Mouse (Mus musculus) megakaryocyte-erythroid progenitor cell, adult 5 weeks (primary cell): ENCODE results near the gene Sltm. TPM values are rescaled to one million over a fixed set of nuclear protein-coding genes. Genes with fewer than 3 reads are reported as not detected.

Experiments
- polyA plus RNA-seq: library from polyadenylated mRNA; stranded (reverse); fragments of >175 nt; gene quantifications from 2 replicates; pipeline ENCODE4 v1.2.3, GENCODE M21; 2012

The Sltm gene
- polyA plus RNA-seq = 16.9 and 26.5 TPM in 2 replicates

GRCm38 (mm10) chr9:70542305-70543041 is at the start of gene Sltm:
TSS of gene Sltm (plus strand) at chr9:70542754.

GRCm38 (mm10) chr9:70503626-70504041 is 38.9 kb upstream of the Sltm start, which contains the start of gene Rnf111:
TSS of gene Rnf111 (minus strand) at chr9:70503725.

Other genes starting within 250 kb of the Sltm start
- 44.1 and 45.7 TPM in 2 replicates for gene Ccnb2, start 121.2 kb upstream of the Sltm start, polyA plus RNA-seq
- gene Rnf111, start 39.0 kb upstream of the Sltm start, polyA plus RNA-seq = 6.1 and 6.4 TPM in 2 replicates
- 1.1 and 1.2 TPM in 2 replicates for gene Gm10642, start 113.5 kb downstream of the Sltm start, polyA plus RNA-seq
- gene Mindy2, start 114.4 kb downstream of the Sltm start, polyA plus RNA-seq = 13.3 and 15.8 TPM in 2 replicates
- 49.8 and 58.9 TPM in 2 replicates for gene Adam10, start 136.2 kb downstream of the Sltm start, polyA plus RNA-seq